Mouse (Mus musculus) myocyte (in vitro differentiated cells): Measurements from ENCODE around the gene Mcm5.

Source experiments
- CEBPB ChIP-seq: IDR thresholded peaks from 2 replicates; pipeline ENCODE4 v1.6.1; 2011; ENCODE audit warnings: mild to moderate bottlenecking, moderate library complexity; ENCODE audit not compliant: poor library complexity, insufficient read depth, severe bottlenecking
- POLR2A ChIP-seq: IDR thresholded peaks from one replicate; pipeline ENCODE4 v1.6.1; 2011; ENCODE audit warnings: low read depth, mild to moderate bottlenecking, control low read depth, moderate library complexity; ENCODE audit not compliant: insufficient read length
- POLR2AphosphoS2 ChIP-seq: IDR thresholded peaks from one replicate; pipeline ENCODE4 v1.6.1; 2011; ENCODE audit warnings: low read depth, control low read depth; ENCODE audit not compliant: insufficient read length

GRCm38 (mm10) chr8:75108527-75109235 is 688 bp upstream of the Mcm5 start:
- TF ChIP-seq CEBPB (no peak), POLR2A (no peak), POLR2AphosphoS2 (no peak)
